Mouse (Mus musculus) olfactory bulb, adult 2 months (tissue): ENCODE results near the gene Dgka. TPM values are rescaled to one million over a fixed set of nuclear protein-coding genes. Genes with fewer than 3 reads are reported as not detected.

Source experiments
- H3K27ac ChIP-seq: fragments of 200-500 bp; 2 replicates; pipeline ENCODE4 v1.5.1; 2012; ENCODE audit warnings: low read depth, low read length; ENCODE audit not compliant: insufficient read depth
- H3K4me1 ChIP-seq: fragments of 200-500 bp; 2 replicates; pipeline ENCODE4 v1.6.1; 2012; ENCODE audit warnings: low read length; ENCODE audit not compliant: control insufficient read depth, insufficient read depth
- H3K4me3 ChIP-seq: fragments of 200-500 bp; 2 replicates; pipeline ENCODE4 v1.5.1; 2012; ENCODE audit warnings: mild to moderate bottlenecking, low read depth, low read length, moderate library complexity; ENCODE audit not compliant: insufficient read depth
- CTCF ChIP-seq: fragments of 200-500 bp; IDR thresholded peaks from 2 replicates; pipeline ENCODE4 v1.5.1; 2012; ENCODE audit warnings: low read depth, mild to moderate bottlenecking, low read length, moderate library complexity; ENCODE audit not compliant: insufficient read depth
- POLR2A ChIP-seq: fragments of 200-500 bp; IDR thresholded peaks from 2 replicates; pipeline ENCODE4 v1.6.1; 2012; ENCODE audit warnings: mild to moderate bottlenecking, low read depth, low read length, moderate library complexity; ENCODE audit not compliant: insufficient read depth
- WGBS: fragments of 180-500 bp; shearing (Covaris S2); methylation state at CpG from one replicate; pipeline ENCODE4 v1.1.7; 2018; 5-methylcytosine and 5-hydroxymethylcytosine counted together
- polyA plus RNA-seq: library from polyadenylated mRNA; stranded (reverse); fragments of >200 nt; gene quantifications from 2 replicates; pipeline ENCODE4 v1.2.4, GENCODE M21; 2012; ENCODE audit warnings: low replicate concordance; ENCODE audit not compliant: missing spikeins, insufficient read depth, insufficient read length

Dgka gene
- polyA plus RNA-seq, 1 experiment, result not detected

DNA sequence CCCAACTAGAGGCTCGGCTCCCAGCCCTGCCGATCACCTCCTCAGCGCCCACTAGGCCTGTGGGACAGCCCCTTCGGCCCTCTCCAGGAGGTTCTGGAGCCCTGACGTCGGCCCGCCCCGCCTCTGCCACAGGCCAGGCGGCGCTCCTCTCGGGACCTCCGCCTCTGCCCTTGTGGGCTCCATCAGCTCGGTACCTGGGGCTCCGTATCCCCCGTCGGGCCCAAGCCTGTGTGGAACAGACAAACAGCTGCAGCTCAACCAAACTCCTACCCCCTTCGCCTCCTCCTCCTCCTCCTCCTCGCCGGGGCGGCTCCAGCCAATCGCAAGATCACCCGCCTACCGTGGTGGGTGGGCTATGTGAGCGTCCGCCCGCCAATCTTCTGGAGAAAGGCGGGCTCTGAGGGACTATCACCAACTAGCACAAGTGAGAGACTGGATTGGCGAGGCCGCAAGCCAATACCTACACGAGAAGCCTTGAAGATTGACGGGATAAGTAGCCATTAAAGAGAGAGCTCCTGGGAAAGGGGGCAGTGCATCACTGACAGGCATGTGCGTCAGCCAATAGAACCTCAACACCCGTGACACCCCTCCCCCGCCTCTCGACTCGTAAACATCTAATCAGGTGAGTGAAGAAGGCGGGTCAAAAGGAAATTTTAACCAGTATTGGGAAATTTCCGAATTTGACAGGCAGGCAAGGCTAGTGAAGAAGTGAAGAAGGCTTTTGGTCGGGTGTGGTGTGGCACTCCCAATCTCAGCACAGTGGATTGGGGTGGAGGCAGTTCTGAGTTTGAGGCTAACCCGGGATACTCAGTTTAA lies 48.5 kb downstream of the Dgka start, which contains the start of gene Rab5b:
Gene Rab5b, minus strand, starts transcription at position 273 of the 816 bp plus-strand sequence.
- TF ChIP-seq POLR2A (peak; percentile 85), CTCF (no peak)
- peak within 1 kb of the TSS; percentile 90 for H3K27ac ChIP-seq
- WGBS, result under 1% methylated on average over 40 of the region's 40 CpGs
- H3K4me1 ChIP-seq, result 0 out of 2 replicates have a peak, but pooled peaks cover 2% of the 10 kb centered on the region
- peak within 1 kb of the TSS; percentile 89 for H3K4me3 ChIP-seq

GRCm38 (mm10) chr10:128695411-128695991 lies 49.2 kb downstream of the Dgka start:
- TF ChIP-seq POLR2A (no peak), CTCF (no peak)
- 2% methylated on average over 22 of the region's 22 CpGs for WGBS
- H3K27ac ChIP-seq, result peak overlapping the region; percentile 90
- H3K4me3 ChIP-seq, result peak overlapping the region; percentile 89
- 0 out of 2 replicates have a peak, but pooled peaks cover 2% of the 10 kb centered on the region for H3K4me1 ChIP-seq

- TF ChIP-seq CTCF (no peak), POLR2A (no peak)
- WGBS, result 2% methylated on average over 9 of the region's 9 CpGs
- Histone ChIP-seq H3K4me1 (no peaks in the 10 kb centered on the region), H3K27ac (0 out of 2 replicates have a peak overlapping the region, but pooled peaks have one; percentile 49), H3K4me3 (peak overlapping the region; percentile 70)
Observed at GRCm38 (mm10) chr10:128674469-128675008, 70.1 kb downstream of the Dgka start.

GRCm38 (mm10) chr10:128673763-128674468 lies 70.7 kb downstream of the Dgka start, which contains the start of gene Suox:
TSS of gene Suox (minus strand) at chr10:128674073.
- Histone ChIP-seq H3K4me1 (no peaks in the 10 kb centered on the region), H3K27ac (0 out of 2 replicates have a peak within 1 kb of the TSS, but pooled peaks have one; percentile 49), H3K4me3 (peak within 1 kb of the TSS; percentile 70)
- TF ChIP-seq CTCF, result no peak
- TF ChIP-seq POLR2A, result peak; percentile 62; the same call in 1 of the 2 replicates
- under 1% methylated on average over 60 of the region's 60 CpGs for WGBS

GRCm38 (mm10) chr10:128671148-128671547 lies 73.5 kb downstream of the Dgka start:
- 96% methylated on average over 9 of the region's 9 CpGs for WGBS
- H3K4me3 ChIP-seq, result no peak overlapping the region
- TF ChIP-seq CTCF, result no peak
- TF ChIP-seq POLR2A, result no peak
- no peaks in the 10 kb centered on the region for H3K4me1 ChIP-seq
- H3K27ac ChIP-seq, result no peak overlapping the region

Other genes starting within 250 kb of the Dgka start
- not detected in 2 replicates for gene Myl6b, start 246.2 kb downstream of the Dgka start, polyA plus RNA-seq
- not detected in 2 replicates for gene Esyt1, start 219.0 kb downstream of the Dgka start, polyA plus RNA-seq
- not detected in 2 replicates for gene Zc3h10, start 197.1 kb downstream of the Dgka start, polyA plus RNA-seq
- gene Rpl41, start 195.6 kb downstream of the Dgka start, polyA plus RNA-seq, result not detected in 2 replicates
- gene Pa2g4, start 178.9 kb downstream of the Dgka start, polyA plus RNA-seq, result not detected in 2 replicates
- gene Erbb3, start 155.2 kb downstream of the Dgka start, polyA plus RNA-seq, result not detected in 2 replicates
- gene Rps26, start 118.1 kb downstream of the Dgka start, polyA plus RNA-seq, result not detected in 2 replicates
- not detected in 2 replicates for gene Ikzf4, start 98.9 kb downstream of the Dgka start, polyA plus RNA-seq
- not detected in 2 replicates for gene Suox, start 70.8 kb downstream of the Dgka start, polyA plus RNA-seq
- gene Rab5b, start 48.6 kb downstream of the Dgka start, polyA plus RNA-seq, result not detected in 2 replicates
- not detected in 2 replicates for gene Pmel, start 40.7 kb downstream of the Dgka start, polyA plus RNA-seq
- not detected in 2 replicates for gene Cdk2, start 39.8 kb downstream of the Dgka start, polyA plus RNA-seq
- not detected in 2 replicates for gene Pym1, start 3.0 kb upstream of the Dgka start, polyA plus RNA-seq
- gene Mmp19, start 46.1 kb upstream of the Dgka start, polyA plus RNA-seq, result not detected in 2 replicates
- not detected in 2 replicates for gene Dnajc14, start 59.2 kb upstream of the Dgka start, polyA plus RNA-seq
- gene Tmem198b, start 59.5 kb upstream of the Dgka start, polyA plus RNA-seq, result not detected in 2 replicates
- gene Sarnp, start 72.5 kb upstream of the Dgka start, polyA plus RNA-seq, result not detected in 2 replicates
- not detected in 2 replicates for gene Ormdl2, start 76.8 kb upstream of the Dgka start, polyA plus RNA-seq
- gene Gdf11, start 146.9 kb upstream of the Dgka start, polyA plus RNA-seq, result not detected in 2 replicates
- gene Cd63, start 156.1 kb upstream of the Dgka start, polyA plus RNA-seq, result not detected in 2 replicates
- not detected in 2 replicates for gene Rdh5, start 178.0 kb upstream of the Dgka start, polyA plus RNA-seq
- gene Bloc1s1, start 179.2 kb upstream of the Dgka start, polyA plus RNA-seq, result not detected in 2 replicates
- gene Itga7, start 189.0 kb upstream of the Dgka start, polyA plus RNA-seq, result not detected in 2 replicates
- not detected in 2 replicates for gene Mettl7b, start 216.1 kb upstream of the Dgka start, polyA plus RNA-seq
- gene Olfr9, start 244.6 kb upstream of the Dgka start, polyA plus RNA-seq, result not detected in 2 replicates